ENCODE assay signal across 8 mouse cellular contexts in the genomic region with DNA sequence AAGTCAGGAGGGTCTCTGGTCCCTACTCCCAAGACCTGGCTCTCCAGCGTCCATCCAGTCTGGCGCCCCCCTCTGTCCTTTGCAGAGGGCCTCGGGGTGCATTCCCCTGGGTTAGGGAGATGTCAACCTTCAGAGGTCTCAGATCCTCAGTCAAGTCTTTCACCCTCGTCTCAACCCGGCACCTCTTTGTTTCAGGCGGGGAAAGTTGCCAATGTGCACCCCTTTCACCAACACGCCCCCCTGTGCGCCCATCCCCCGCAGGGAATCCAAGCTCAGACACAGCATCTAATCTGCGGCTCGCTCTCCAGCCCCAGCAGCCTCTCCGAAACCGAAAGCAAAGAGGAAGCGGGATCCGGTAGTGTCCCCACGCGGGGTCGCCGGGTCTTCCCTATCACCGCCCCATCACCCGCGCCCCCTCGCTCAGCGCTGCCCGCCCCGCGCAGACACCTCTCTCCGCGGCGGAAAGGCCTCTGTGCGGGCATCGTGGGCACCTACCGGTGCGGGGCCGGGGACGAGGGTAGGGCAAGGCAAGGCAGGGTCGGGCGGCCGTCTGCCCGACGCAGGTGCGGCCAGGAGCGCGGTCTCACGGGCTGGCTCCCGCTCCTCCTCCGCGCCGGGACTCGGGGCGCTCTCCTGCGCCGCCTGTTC. TPM values are rescaled to one million over a fixed set of nuclear protein-coding genes. Genes with fewer than 3 reads are reported as not detected.
DNase-seq lines count a peak whose midpoint lies in the region; ATAC-seq and TF ChIP-seq lines count a peak whose summit lies in the region.

No protein-coding gene starts in this region.

- DNase-seq in embryo, embryonic 10 days (ENCODE audit: low spot score) = peak; percentile 54
- DNase-seq in gastrocnemius, postnatal 4 days (ENCODE audit: low spot score in 2 of 2) = peak; percentile 36 to 49
- peak in 1 of 2 experiments; percentile 53 for DNase-seq in spleen, adult 2 months (ENCODE audit: low read depth in 1 of 2, low spot score in 2 of 2)

- no peaks in the 10 kb centered on the region for H3K9me3 ChIP-seq in erythroblast, embryonic 14.5 days (ENCODE audit: control insufficient read depth, low read length)
- H3K9me3 ChIP-seq in intestine, embryonic 15.5 days = no peaks in the 10 kb centered on the region
- H3K9me3 ChIP-seq in limb, embryonic 12.5 days = no peaks in the 10 kb centered on the region
- H3K9me3 ChIP-seq in midbrain, embryonic 12.5 days = no peaks in the 10 kb centered on the region

- H3K4me1 ChIP-seq in erythroblast, embryonic 14.5 days (ENCODE audit: control insufficient read depth) = peaks cover 14% of the 10 kb centered on the region
- H3K4me1 ChIP-seq in intestine, embryonic 15.5 days (replicated peaks) = peaks cover 10% of the 10 kb centered on the region
- peaks cover 8% of the 10 kb centered on the region; the same call in 1 of the 2 replicates for H3K4me1 ChIP-seq in limb, embryonic 12.5 days (replicated peaks)
- H3K4me1 ChIP-seq in midbrain, embryonic 12.5 days = 0 out of 2 replicates have a peak, but pooled peaks cover 9% of the 10 kb centered on the region
- H3K4me1 ChIP-seq in spleen, adult 2 months (ENCODE audit: control insufficient read depth, insufficient read depth, insufficient read length) = peaks cover 3% of the 10 kb centered on the region

- H3K36me3 ChIP-seq in erythroblast, embryonic 14.5 days (ENCODE audit: control insufficient read depth) = no peaks in the 10 kb centered on the region
- H3K36me3 ChIP-seq in intestine, embryonic 15.5 days = no peaks in the 10 kb centered on the region
- H3K36me3 ChIP-seq in limb, embryonic 12.5 days = no peaks in the 10 kb centered on the region
- H3K36me3 ChIP-seq in midbrain, embryonic 12.5 days = no peaks in the 10 kb centered on the region
- no peaks in the 10 kb centered on the region for H3K36me3 ChIP-seq in spleen, adult 2 months (ENCODE audit: control insufficient read depth, insufficient read depth, low read length)

- peaks cover 42% of the 10 kb centered on the region for H3K27me3 ChIP-seq in erythroblast, embryonic 14.5 days (ENCODE audit: control insufficient read depth)
- H3K27me3 ChIP-seq in intestine, embryonic 15.5 days (replicated peaks) = 0 out of 2 replicates have a peak, but pooled peaks cover 8% of the 10 kb centered on the region
- peaks cover 49% of the 10 kb centered on the region for H3K27me3 ChIP-seq in limb, embryonic 12.5 days
- peaks cover 4% of the 10 kb centered on the region; the same call in 1 of the 2 replicates for H3K27me3 ChIP-seq in midbrain, embryonic 12.5 days
- H3K27me3 ChIP-seq in spleen, adult 2 months (ENCODE audit: control insufficient read depth, insufficient read depth, low read length) = no peaks in the 10 kb centered on the region

- TF ChIP-seq CTCF in spleen, adult 2 months (IDR thresholded peaks at IDR 0.05; ENCODE audit: extremely low read depth, insufficient read depth, insufficient read length, insufficient replicate concordance) = peak; percentile 37; the same call in 1 of the 2 replicates

- H3K4me2 ChIP-seq in intestine, embryonic 15.5 days (replicated peaks) = peak overlapping the region; percentile 97
- H3K4me2 ChIP-seq in limb, embryonic 12.5 days = peak overlapping the region; percentile 89
- H3K4me2 ChIP-seq in midbrain, embryonic 12.5 days (replicated peaks) = peak overlapping the region; percentile 86

- peak overlapping the region; percentile 64 for H3K9ac ChIP-seq in intestine, embryonic 15.5 days
- peak overlapping the region; percentile 72 for H3K9ac ChIP-seq in limb, embryonic 12.5 days (replicated peaks)
- H3K9ac ChIP-seq in midbrain, embryonic 12.5 days (replicated peaks) = peak overlapping the region; percentile 92

- no peak for TF ChIP-seq POLR2A in spleen, adult 2 months (IDR thresholded peaks at IDR 0.05; ENCODE audit: low read depth, low read length)

- WGBS in intestine, embryonic 15.5 days = under 1% methylated on average over 52 of the region's 53 CpGs
- under 1% methylated on average over 48 of the region's 53 CpGs for WGBS in limb, embryonic 12.5 days
- WGBS in midbrain, embryonic 12.5 days = under 1% methylated on average over 31 of the region's 53 CpGs
- WGBS in spleen, adult 2 months = under 1% methylated on average over 53 of the region's 53 CpGs

- H3K27ac ChIP-seq in intestine, embryonic 15.5 days = 0 out of 2 replicates have a peak overlapping the region, but pooled peaks have one; percentile 15
- H3K27ac ChIP-seq in limb, embryonic 12.5 days = 0 out of 2 replicates have a peak overlapping the region, but pooled peaks have one; percentile 4
- peak overlapping the region; percentile 81 for H3K27ac ChIP-seq in midbrain, embryonic 12.5 days (replicated peaks)
- H3K27ac ChIP-seq in spleen, adult 2 months (ENCODE audit: insufficient read depth, low read length) = peak overlapping the region; percentile 62

- H3K4me3 ChIP-seq in erythroblast, embryonic 14.5 days (replicated peaks) = peak overlapping the region; percentile 72
- peak overlapping the region; percentile 85 for H3K4me3 ChIP-seq in intestine, embryonic 15.5 days (replicated peaks)
- peak overlapping the region; percentile 89 for H3K4me3 ChIP-seq in limb, embryonic 12.5 days (replicated peaks)
- H3K4me3 ChIP-seq in midbrain, embryonic 12.5 days = peak overlapping the region; percentile 81
- peak overlapping the region; percentile 96 for H3K4me3 ChIP-seq in spleen, adult 2 months (ENCODE audit: extremely low read depth, insufficient read depth, insufficient read length)

- no peak; the same call in 1 of the 2 replicates for ATAC-seq in erythroblast, adult 5-6 weeks (replicated peaks; ENCODE audit: low FRiP score, poor library complexity, severe bottlenecking)
- peak; percentile 78 for ATAC-seq in intestine, embryonic 15.5 days
- ATAC-seq in limb, embryonic 12.5 days (ENCODE audit: insufficient number of reproducible peaks, insufficient read depth, low FRiP score, low TSS enrichment, low read depth) = peak; percentile 49
- ATAC-seq in midbrain, embryonic 12.5 days (ENCODE audit: low FRiP score, low read depth) = peak; percentile 82

RNA-seq across cellular contexts. Expression of a gene that starts 0.8 kb away (rescaled TPM):
- 0.02 and 0.06 TPM in 2 replicates for polyA plus RNA-seq in erythroblast, embryonic 14.5 days (2012)
- 7.1 and 9.0 TPM in 2 replicates for total RNA-seq in erythroblast, adult 5-6 weeks (2015; ENCODE audit: low replicate concordance)
- total RNA-seq in erythroblast, adult 5-6 weeks (2017; ENCODE audit: low replicate concordance) = 5.4 and 9.5 TPM in 2 replicates
- 1 to 10 TPM; 7.7 to 8.0 TPM for total RNA-seq in gastrocnemius, postnatal 4 days (2021)
- polyA plus RNA-seq in intestine, embryonic 15.5 days (2015; fragmentation: Nextera tagmentation; extraction: Ambion mirVana) = 5.0 and 5.2 TPM in 2 replicates
- 3.4 and 4.4 TPM in 2 replicates for polyA plus RNA-seq in limb, embryonic 12.5 days (2016; fragmentation: Nextera tagmentation; extraction: Ambion mirVana)
- 17.3 and 21.4 TPM in 2 replicates for polyA plus RNA-seq in midbrain, embryonic 12.5 days (2016; fragmentation: Nextera tagmentation; extraction: Ambion mirVana)
- polyA plus RNA-seq in spleen, adult 2 months (2012; rRNA removed) = 41.6 and 50.9 TPM in 2 replicates

RNA-seq across cellular contexts. Expression of a gene that starts 22.4 kb away (rescaled TPM):
- polyA plus RNA-seq in erythroblast, embryonic 14.5 days (2012) = not detected in 2 replicates
- total RNA-seq in erythroblast, adult 5-6 weeks (2015; ENCODE audit: low replicate concordance) = not detected in 2 replicates
- not detected in 2 replicates for total RNA-seq in erythroblast, adult 5-6 weeks (2017; ENCODE audit: low replicate concordance)
- total RNA-seq in gastrocnemius, postnatal 4 days (2021) = 1 to 10 TPM; 2.2 to 2.6 TPM
- polyA plus RNA-seq in intestine, embryonic 15.5 days (2015; fragmentation: Nextera tagmentation; extraction: Ambion mirVana) = 6.8 and 7.3 TPM in 2 replicates
- 3.0 and 3.1 TPM in 2 replicates for polyA plus RNA-seq in limb, embryonic 12.5 days (2016; fragmentation: Nextera tagmentation; extraction: Ambion mirVana)
- 8.1 and 8.2 TPM in 2 replicates for polyA plus RNA-seq in midbrain, embryonic 12.5 days (2016; fragmentation: Nextera tagmentation; extraction: Ambion mirVana)
- 0.22 and 0.28 TPM in 2 replicates for polyA plus RNA-seq in spleen, adult 2 months (2012; rRNA removed)

Comparison
In these comparisons a context has a peak if more than half of its experiments do, and no peak if none do; other contexts are left out.
1. H3K27ac ChIP-seq: peak in every context shown above with its lines; median percentile 81 in midbrain, embryonic 12.5 days; 62 in spleen, adult 2 months; 15 in intestine, embryonic 15.5 days; 4 in limb, embryonic 12.5 days.